Mouse (Mus musculus) spleen, adult 2 months (tissue): ENCODE results near the gene Ugt1a1.
"Not testable (repeated sequence)": the region's sequence is repeated elsewhere in the genome, so short reads cannot be mapped to it uniquely, and the experiment has no call there.

Source experiments
- CTCF ChIP-seq: fragments of 200-500 bp; IDR thresholded peaks from 2 replicates; pipeline ENCODE4 v1.5.1; 2011; ENCODE audit warnings: mild to moderate bottlenecking, inconsistent platforms; ENCODE audit not compliant: insufficient read depth, insufficient read length, insufficient replicate concordance; ENCODE audit errors: extremely low read depth
- POLR2A ChIP-seq: fragments of 200-500 bp; IDR thresholded peaks from 2 replicates; pipeline ENCODE4 v1.6.1; 2011; ENCODE audit warnings: low read depth, low read length, inconsistent platforms

DNA sequence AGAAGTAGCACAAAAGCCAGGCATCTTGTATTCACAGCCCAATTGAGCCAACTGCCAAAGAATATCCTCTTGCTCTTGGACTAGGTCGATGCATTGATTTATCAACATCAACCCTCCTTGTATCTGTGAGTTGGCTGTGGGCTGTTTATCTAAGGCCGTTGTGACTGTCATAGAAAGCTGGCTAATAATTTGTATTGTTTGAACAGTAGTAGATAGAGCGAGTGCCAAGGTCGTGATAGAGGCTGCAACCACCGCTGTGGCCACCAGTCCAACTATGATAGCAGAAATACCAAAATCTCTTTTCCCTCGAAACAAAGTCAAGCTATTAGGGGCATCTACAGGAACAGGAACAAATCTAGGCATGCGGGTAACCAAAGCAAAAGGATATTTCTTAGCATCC lies 39.6 kb upstream of the Ugt1a1 start:
- not testable (repeated sequence) for TF ChIP-seq POLR2A, CTCF
